Mouse (Mus musculus) intestine, embryonic 15.5 days (tissue): ENCODE data around the gene Gm12248. TPM values are rescaled to one million over a fixed set of nuclear protein-coding genes. Genes with fewer than 3 reads are reported as not detected.

Source experiments
- ATAC-seq: fragments of 200-750 bp; cut with Nextera tagmentation; 2 replicates; pipeline ENCODE4 v1.8.0; 2017; ENCODE audit warnings: moderate TSS enrichment, moderate library complexity
- H3K27ac ChIP-seq: fragments of 300-500 bp; sonication (generic); 2 replicates; pipeline ENCODE4 v1.5.1; 2015; ENCODE audit warnings: mild to moderate bottlenecking, inconsistent platforms
- H3K27me3 ChIP-seq: fragments of 300-500 bp; sonication (generic); replicated peaks from 2 replicates; pipeline ENCODE4 v1.6.1; 2015; ENCODE audit warnings: inconsistent platforms
- H3K36me3 ChIP-seq: fragments of 300-500 bp; sonication (generic); 2 replicates; pipeline ENCODE4 v1.6.1; 2015; ENCODE audit warnings: inconsistent platforms
- H3K4me1 ChIP-seq: fragments of 300-500 bp; sonication (generic); replicated peaks from 2 replicates; pipeline ENCODE4 v1.6.1; 2015; ENCODE audit warnings: inconsistent platforms
- H3K4me2 ChIP-seq: fragments of 300-500 bp; sonication (generic); replicated peaks from 2 replicates; pipeline ENCODE4 v1.6.1; 2015; ENCODE audit warnings: mild to moderate bottlenecking, inconsistent platforms
- H3K4me3 ChIP-seq: fragments of 300-500 bp; sonication (generic); replicated peaks from 2 replicates; pipeline ENCODE4 v1.5.1; 2015; ENCODE audit warnings: inconsistent platforms
- H3K9ac ChIP-seq: fragments of 300-500 bp; sonication (generic); 2 replicates; pipeline ENCODE4 v1.6.1; 2015; ENCODE audit warnings: inconsistent platforms
- H3K9me3 ChIP-seq: fragments of 300-500 bp; sonication (generic); 2 replicates; pipeline ENCODE4 v1.6.1; 2016; ENCODE audit warnings: inconsistent platforms
- WGBS: fragments of 180-500 bp; shearing (Covaris S2); methylation state at CpG from one replicate; pipeline ENCODE4 v1.1.7; 2015; 5-methylcytosine and 5-hydroxymethylcytosine counted together
- polyA plus RNA-seq: library from polyadenylated mRNA; unstranded; fragments of >200 nt; fragmentation: Nextera tagmentation; extraction: Ambion mirVana; gene quantifications from 2 replicates; pipeline ENCODE4 v1.2.1, GENCODE M21; 2015

Gene Gm12248
- polyA plus RNA-seq, 1 experiment from 2014 or later, result not detected

DNA sequence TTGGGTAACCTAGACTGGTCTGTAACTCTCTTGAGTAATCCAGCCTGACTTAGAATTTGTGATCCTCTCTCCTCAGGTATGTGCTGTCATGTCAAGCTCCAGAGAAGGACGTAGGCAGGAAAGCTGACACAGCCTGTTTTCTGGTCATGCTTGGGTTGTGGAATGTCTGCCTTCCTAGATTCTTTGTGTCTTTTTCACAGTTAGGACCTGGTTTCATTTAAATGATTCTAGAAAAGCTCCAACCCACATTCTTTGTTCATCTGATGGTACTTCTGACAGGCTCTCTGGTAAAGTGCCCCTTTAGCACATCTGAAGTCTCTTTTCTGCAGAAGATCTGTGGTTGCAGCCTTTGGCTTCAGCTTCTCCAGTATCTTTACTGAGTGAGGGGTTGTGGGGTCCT is 68.7 kb downstream of the Gm12248 start:
- no peaks in the 10 kb centered on the region for H3K9me3 ChIP-seq
- peaks cover 32% of the 10 kb centered on the region for H3K4me1 ChIP-seq
- peaks cover 2% of the 10 kb centered on the region; the same call in 1 of the 2 replicates for H3K36me3 ChIP-seq
- H3K27me3 ChIP-seq, result no peaks in the 10 kb centered on the region
- no peak overlapping the region for H3K4me2 ChIP-seq
- H3K9ac ChIP-seq, result no peak overlapping the region
- ATAC-seq, result no peak
- no peak overlapping the region for H3K4me3 ChIP-seq
- no peak overlapping the region for H3K27ac ChIP-seq
- 72% methylated on average over 1 of the region's 1 CpGs for WGBS

DNA sequence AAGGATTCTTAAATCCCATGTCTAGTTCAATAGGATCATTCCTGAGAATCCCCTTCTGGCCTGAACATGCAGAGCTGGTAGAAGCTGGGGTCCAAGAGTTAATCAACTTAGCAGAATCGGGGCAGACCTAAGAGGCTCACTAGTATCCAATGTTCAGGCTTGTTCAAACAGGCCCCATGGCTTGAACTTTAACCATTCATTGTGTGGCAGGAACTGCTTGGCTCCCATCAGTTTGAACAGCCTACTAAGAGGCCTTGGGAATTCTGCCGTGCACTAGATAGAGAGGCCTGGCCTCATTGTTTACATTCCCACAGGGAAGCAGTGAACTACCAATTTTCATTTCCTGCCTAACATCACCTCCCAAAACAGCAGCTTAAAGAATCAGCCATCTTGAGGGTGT is 71.3 kb downstream of the Gm12248 start:
- no peak overlapping the region for H3K9ac ChIP-seq
- H3K4me1 ChIP-seq, result peaks cover 46% of the 10 kb centered on the region
- H3K36me3 ChIP-seq, result no peaks in the 10 kb centered on the region
- peak; percentile 83 for ATAC-seq
- 5% methylated on average over 2 of the region's 2 CpGs for WGBS
- peak overlapping the region; percentile 28; the same call in 1 of the 2 replicates for H3K4me2 ChIP-seq
- H3K4me3 ChIP-seq, result no peak overlapping the region
- peak overlapping the region; percentile 57 for H3K27ac ChIP-seq
- no peaks in the 10 kb centered on the region for H3K9me3 ChIP-seq
- H3K27me3 ChIP-seq, result no peaks in the 10 kb centered on the region

DNA sequence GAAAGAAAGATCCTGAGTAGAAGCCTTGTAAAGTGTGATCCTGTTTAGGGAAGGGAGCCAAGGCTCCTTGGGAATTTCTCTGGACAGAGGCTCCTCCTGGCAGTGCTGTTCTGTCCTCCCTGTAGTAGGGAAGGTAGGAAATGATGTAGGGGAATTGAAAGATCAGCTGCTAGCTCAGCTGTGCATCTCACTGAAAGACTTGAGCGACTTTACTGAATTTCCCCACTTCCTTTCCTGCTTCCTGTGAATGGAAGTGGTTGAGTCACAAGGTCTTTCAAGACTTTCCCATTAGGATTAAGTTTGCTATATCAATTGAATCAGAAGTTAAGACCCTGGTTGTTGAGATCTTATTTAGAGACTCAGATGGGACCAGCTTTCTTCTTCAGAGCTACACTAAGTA is 71.8 kb downstream of the Gm12248 start:
- no peak for ATAC-seq
- Histone ChIP-seq H3K4me2 (peak overlapping the region; percentile 28; the same call in 1 of the 2 replicates), H3K9me3 (no peaks in the 10 kb centered on the region), H3K27me3 (no peaks in the 10 kb centered on the region), H3K4me3 (no peak overlapping the region), H3K36me3 (no peaks in the 10 kb centered on the region), H3K4me1 (peaks cover 48% of the 10 kb centered on the region), H3K9ac (no peak overlapping the region), H3K27ac (peak overlapping the region; percentile 57; the same call in 1 of the 2 replicates)
- WGBS, result 41% methylated on average over 1 of the region's 1 CpGs

DNA sequence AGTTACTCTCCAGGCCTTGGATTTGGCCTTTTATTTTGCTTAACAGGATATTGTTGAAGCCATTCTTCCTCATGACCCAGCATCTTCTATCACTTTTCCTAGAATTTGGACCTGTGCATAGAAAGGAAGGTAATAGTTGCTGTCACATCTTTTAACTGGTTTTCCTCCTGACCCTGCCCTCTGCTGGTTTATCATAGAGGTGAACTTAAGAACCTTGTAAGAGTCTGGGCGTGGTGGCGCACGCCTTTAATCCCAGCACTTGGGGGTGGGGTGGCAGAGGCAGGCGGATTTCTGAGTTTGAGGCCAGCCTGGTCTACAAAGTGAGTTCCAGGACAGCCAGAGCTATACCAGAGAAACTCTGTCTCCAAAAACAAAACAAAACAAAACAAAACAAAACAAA is 74.2 kb downstream of the Gm12248 start:
- no peaks in the 10 kb centered on the region for H3K36me3 ChIP-seq
- no peak overlapping the region for H3K4me2 ChIP-seq
- no peak overlapping the region for H3K9ac ChIP-seq
- H3K27ac ChIP-seq, result no peak overlapping the region
- peaks cover 51% of the 10 kb centered on the region for H3K4me1 ChIP-seq
- no peak for ATAC-seq
- WGBS, result 80% methylated on average over 4 of the region's 4 CpGs
- no peaks in the 10 kb centered on the region for H3K27me3 ChIP-seq
- H3K4me3 ChIP-seq, result no peak overlapping the region
- H3K9me3 ChIP-seq, result no peaks in the 10 kb centered on the region

DNA sequence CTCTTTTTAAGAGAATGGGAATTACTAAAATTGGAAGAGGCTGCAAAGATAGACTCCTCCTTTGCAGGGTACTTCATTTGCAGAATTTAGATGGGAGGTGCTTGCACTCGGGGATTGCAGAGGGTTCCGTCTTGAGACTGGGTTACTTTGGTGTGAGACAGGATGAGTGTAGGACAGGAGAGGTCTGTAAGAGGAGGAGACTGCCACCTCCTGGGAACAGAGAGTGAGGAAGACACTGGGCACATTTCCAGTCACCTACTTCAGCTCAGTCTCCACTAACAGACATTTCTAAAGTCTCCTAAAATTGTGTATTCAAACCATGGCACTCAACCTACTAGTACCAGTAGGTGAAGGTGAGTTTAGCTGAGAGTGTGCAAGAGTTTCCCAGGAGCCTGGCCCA is 74.6 kb downstream of the Gm12248 start:
- H3K9ac ChIP-seq, result no peak overlapping the region
- no peak overlapping the region for H3K4me2 ChIP-seq
- no peak overlapping the region for H3K4me3 ChIP-seq
- peaks cover 51% of the 10 kb centered on the region for H3K4me1 ChIP-seq
- H3K27ac ChIP-seq, result no peak overlapping the region
- H3K9me3 ChIP-seq, result no peaks in the 10 kb centered on the region
- H3K27me3 ChIP-seq, result no peaks in the 10 kb centered on the region
- no peaks in the 10 kb centered on the region for H3K36me3 ChIP-seq
- 48% methylated on average over 2 of the region's 2 CpGs for WGBS
- no peak for ATAC-seq

DNA sequence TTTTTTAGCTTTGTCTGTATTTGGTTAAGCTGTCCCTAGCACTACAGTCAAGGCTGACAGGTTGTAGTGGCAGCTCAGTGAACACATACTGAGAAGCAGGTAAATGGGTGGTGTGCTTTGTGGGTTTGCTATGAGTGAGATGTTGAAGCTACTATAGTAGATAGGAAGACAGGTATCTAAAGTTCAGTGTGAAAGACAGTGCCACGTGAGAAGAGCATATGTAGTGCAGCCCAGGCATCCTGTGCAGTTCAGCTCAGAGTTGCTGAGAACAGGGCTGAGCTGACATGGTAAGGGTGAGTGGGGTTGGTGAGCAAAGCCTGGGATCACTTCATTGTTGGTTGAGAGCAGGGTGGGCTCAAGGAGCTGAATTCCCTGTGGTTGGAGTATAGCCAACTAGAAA is 75.5 kb downstream of the Gm12248 start:
- 61% methylated on average over 1 of the region's 1 CpGs for WGBS
- no peaks in the 10 kb centered on the region for H3K9me3 ChIP-seq
- no peaks in the 10 kb centered on the region for H3K27me3 ChIP-seq
- H3K4me2 ChIP-seq, result no peak overlapping the region; the same call in 1 of the 2 replicates
- H3K27ac ChIP-seq, result 0 out of 2 replicates have a peak overlapping the region, but pooled peaks have one; percentile 54
- no peak overlapping the region for H3K9ac ChIP-seq
- ATAC-seq, result no peak; the same call in 1 of the 2 replicates
- no peaks in the 10 kb centered on the region for H3K36me3 ChIP-seq
- H3K4me3 ChIP-seq, result no peak overlapping the region
- H3K4me1 ChIP-seq, result peaks cover 51% of the 10 kb centered on the region

DNA sequence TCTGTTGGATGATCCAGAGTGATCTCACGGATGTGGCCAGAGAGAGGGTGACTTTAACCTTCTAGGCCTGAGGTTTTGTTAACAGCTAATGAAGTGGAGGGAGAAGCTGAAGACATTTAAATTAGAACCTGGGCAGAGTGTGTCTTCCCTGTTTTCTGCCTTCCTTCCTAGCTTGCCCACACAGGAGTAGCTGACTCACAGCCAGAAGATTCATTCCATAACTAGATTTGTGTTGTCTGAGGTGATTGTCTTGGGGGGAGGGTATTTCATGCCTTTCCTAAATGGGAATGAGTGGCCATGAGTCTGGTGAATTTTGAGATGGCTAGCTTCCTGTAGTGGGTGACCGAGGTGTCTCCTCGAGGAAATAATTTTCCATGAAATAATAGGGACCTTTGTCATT is 76.6 kb downstream of the Gm12248 start:
- no peak overlapping the region for H3K4me2 ChIP-seq
- no peaks in the 10 kb centered on the region for H3K9me3 ChIP-seq
- 40% methylated on average over 3 of the region's 3 CpGs for WGBS
- H3K27me3 ChIP-seq, result no peaks in the 10 kb centered on the region
- no peak overlapping the region for H3K4me3 ChIP-seq
- no peak for ATAC-seq
- no peak overlapping the region for H3K9ac ChIP-seq
- no peaks in the 10 kb centered on the region for H3K36me3 ChIP-seq
- no peak overlapping the region for H3K27ac ChIP-seq
- peaks cover 50% of the 10 kb centered on the region for H3K4me1 ChIP-seq

DNA sequence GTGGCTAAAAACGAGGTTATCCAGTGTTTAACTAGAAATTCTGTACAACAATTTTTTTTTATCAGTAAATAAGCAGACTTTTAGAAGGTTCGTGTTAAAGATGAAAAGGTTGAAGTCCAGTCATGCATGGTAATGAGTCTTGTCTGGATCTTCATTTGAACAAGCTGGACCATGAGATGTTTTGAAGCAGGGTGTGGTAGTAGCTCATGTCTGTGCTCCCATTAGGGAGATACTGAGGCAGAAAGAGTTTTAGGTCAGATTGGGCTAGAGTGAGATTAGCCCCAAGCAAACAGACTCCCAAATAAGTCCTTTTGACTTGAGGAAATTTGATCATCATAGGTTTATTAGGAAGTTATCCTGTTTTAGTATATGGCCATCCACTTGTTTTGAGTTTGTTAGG is 77.6 kb downstream of the Gm12248 start:
- ATAC-seq, result no peak
- no peaks in the 10 kb centered on the region for H3K36me3 ChIP-seq
- H3K9me3 ChIP-seq, result no peaks in the 10 kb centered on the region
- WGBS, result 61% methylated on average over 2 of the region's 2 CpGs
- H3K27me3 ChIP-seq, result no peaks in the 10 kb centered on the region
- no peak overlapping the region for H3K27ac ChIP-seq
- H3K4me3 ChIP-seq, result no peak overlapping the region
- H3K4me1 ChIP-seq, result peaks cover 47% of the 10 kb centered on the region
- no peak overlapping the region for H3K9ac ChIP-seq
- H3K4me2 ChIP-seq, result no peak overlapping the region

DNA sequence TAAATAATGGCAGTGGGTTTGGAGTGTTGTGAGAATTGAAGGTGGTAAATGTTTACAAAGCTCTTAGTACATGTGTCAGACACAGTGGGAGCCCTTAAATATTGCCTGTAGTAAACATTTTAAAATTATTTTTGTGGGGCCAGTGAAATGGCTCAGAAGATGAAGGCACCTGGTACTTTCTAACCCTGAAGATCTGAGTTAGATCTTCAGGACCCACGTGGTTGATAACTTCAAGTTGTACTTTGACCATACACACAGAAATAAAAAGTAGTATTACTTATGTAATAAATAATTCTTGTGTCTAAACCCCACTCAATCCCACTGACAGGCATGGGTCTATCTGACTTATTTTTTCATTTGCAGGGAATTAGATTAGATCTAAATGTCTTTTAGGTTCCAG is 78.3 kb downstream of the Gm12248 start:
- H3K27ac ChIP-seq, result no peak overlapping the region
- H3K4me3 ChIP-seq, result no peak overlapping the region
- peaks cover 46% of the 10 kb centered on the region for H3K4me1 ChIP-seq
- no peak overlapping the region for H3K9ac ChIP-seq
- ATAC-seq, result no peak
- H3K4me2 ChIP-seq, result no peak overlapping the region
- H3K36me3 ChIP-seq, result no peaks in the 10 kb centered on the region
- WGBS, result 42% methylated on average over 1 of the region's 1 CpGs
- H3K9me3 ChIP-seq, result no peaks in the 10 kb centered on the region
- no peaks in the 10 kb centered on the region for H3K27me3 ChIP-seq

Other genes starting within 250 kb of the Gm12248 start
- 21.1 and 23.5 TPM in 2 replicates for gene Larp1, start 84.1 kb downstream of the Gm12248 start, polyA plus RNA-seq
- gene Cnot8, start 11.0 kb upstream of the Gm12248 start, polyA plus RNA-seq, result 78.3 and 79.4 TPM in 2 replicates
- 18.5 and 18.6 TPM in 2 replicates for gene Gemin5, start 75.4 kb upstream of the Gm12248 start, polyA plus RNA-seq
- 126 and 128 TPM in 2 replicates for gene Mrpl22, start 78.5 kb upstream of the Gm12248 start, polyA plus RNA-seq
- 5.0 and 5.6 TPM in 2 replicates for gene Igtp, start 106.4 kb upstream of the Gm12248 start, polyA plus RNA-seq
- 3.8 TPM in 2 replicates for gene Irgm2, start 106.5 kb upstream of the Gm12248 start, polyA plus RNA-seq
- not detected in 2 replicates for gene 4930438A08Rik, start 181.7 kb upstream of the Gm12248 start, polyA plus RNA-seq
- gene Zfp692, start 213.9 kb upstream of the Gm12248 start, polyA plus RNA-seq, result 22.1 and 23.6 TPM in 2 replicates
- 37.0 and 42.7 TPM in 2 replicates for gene Zfp672, start 237.2 kb upstream of the Gm12248 start, polyA plus RNA-seq
- 28.5 and 28.6 TPM in 2 replicates for gene Sh3bp5l, start 237.6 kb upstream of the Gm12248 start, polyA plus RNA-seq